Mouse (Mus musculus) adrenal gland, adult 8-10 months (tissue): ENCODE measurements at regions not wholly inside any gene's neighbourhood (a gene's known extent, or its start where the extent isn't known, plus 50 kb on each side); places are given as distances from the start of the nearest gene placed in this dataset.

ENCODE experiments used
- DNase-seq: peaks from one replicate; pipeline ENCODE4 v3.0.0; 2022

DNA sequence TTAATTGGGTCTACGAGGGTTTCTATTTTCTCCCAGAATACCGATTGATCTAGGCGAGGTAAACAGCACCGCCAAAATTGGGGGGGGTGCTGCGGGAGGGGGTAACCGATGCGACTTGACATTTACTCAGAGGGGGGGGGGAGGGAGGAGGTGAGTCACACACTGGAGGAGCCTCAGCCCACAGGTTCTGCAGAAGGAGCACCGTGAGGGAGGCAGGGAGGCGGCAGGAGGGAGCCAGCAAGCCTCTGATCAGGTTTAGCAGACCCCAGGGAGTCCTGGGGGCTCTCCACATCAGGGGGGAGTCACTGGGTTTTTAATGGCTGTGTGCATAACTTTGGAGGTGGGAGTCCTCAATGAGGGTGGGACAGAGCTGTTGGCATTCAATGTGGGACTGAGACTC is 51.3 kb upstream of the Ier5l start:
- no peak for DNase-seq

DNA sequence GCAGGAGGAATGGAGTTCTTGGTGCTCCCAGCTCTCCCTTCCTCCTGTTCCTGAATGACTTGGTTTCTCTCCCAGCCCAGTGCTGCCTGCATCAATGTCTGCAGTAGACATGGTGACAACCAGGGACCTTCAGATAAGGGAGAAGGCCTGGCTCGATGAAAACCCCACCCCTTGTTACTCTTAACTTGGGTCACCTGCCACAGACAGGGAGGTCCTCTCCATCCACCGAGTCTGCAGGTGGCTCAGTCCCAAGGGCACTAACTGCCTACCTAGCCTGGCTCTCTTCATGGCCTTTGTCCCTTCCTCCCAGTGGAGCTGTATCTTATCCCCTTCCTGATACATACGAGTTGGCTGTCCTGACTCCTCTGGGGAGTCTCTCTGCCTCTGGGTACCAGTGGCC is 51.8 kb upstream of the Ier5l start:
- DNase-seq, result no peak

DNA sequence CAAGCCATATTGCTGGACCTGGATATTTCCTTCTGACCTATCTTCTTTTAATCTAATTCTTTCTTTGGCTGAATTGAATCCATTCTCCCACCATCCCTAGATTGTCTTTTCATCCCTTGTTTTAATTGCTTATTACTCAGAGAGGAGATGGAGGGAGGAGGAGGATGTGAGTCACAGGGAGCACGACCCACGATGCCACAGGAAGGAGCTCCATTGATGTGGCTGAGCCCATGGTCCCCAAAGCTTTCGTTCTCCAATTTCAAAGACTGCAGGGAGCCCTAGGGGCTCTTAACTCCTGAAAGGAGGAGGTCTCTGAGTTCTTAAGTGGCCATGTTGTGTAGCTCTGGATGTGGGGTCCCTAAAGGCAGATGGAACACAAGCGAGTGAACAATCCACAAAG is 53.5 kb upstream of the Ier5l start:
- no peak for DNase-seq

DNA sequence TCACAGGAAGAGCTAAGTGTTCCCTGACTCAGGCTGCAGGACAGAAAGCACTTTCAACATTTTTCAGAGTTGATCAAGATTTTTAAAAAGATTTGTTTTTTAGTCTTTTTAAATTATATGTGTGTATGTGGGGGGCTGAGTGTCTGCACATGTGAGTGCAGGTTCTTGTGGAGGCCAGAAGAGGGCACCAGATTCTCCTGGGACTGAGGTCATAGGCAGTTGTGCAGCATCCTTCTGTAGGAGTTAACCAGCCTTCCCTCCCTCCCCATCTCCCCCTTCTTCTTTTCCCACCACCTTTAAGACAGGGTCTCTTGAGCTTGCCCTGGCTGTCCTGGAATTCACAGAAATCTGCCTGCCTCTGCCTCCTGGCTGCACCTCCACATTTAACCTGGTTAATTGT is 58.9 kb upstream of the Ier5l start:
- no peak for DNase-seq

DNA sequence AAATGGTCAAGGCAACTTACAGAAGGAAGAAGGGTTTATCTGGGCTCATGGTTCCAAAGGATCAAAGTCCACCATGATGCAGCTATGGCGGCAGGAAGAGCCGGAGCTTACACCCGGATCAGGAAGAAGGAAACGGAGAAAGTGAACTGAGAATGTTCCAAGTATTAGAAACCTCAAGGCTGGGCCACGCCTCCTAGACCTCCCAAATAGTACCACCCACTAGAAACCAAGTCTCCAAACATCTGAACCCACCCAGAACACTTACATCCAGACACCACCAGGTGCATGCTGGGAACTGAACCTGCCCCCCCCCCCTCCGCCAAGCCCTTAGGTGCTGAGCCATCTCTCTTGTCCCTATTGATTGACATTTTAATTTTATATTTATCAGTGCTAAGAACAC is 59.3 kb upstream of the Ier5l start:
- no peak for DNase-seq

DNA sequence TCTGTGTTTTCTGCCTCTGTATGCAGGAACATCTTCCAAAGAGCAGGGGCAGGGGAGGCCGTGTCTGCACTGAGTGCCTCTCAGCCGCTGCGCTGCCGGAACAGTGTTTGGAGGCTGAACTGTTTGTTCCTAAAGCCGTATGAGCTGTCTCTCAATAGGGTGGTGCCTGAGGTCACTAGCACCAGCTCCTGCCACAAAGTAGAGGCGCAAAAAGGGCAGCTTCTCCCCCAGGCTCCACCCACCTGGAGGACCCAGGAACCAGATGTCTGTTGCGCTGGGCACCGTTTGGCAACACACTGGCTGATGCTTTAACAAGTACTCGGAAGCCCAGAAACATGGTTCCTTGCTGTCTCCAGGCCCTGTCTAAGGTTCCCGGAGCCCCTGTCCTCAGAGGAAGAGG is 60.4 kb upstream of the Cstad start:
- no peak for DNase-seq

DNA sequence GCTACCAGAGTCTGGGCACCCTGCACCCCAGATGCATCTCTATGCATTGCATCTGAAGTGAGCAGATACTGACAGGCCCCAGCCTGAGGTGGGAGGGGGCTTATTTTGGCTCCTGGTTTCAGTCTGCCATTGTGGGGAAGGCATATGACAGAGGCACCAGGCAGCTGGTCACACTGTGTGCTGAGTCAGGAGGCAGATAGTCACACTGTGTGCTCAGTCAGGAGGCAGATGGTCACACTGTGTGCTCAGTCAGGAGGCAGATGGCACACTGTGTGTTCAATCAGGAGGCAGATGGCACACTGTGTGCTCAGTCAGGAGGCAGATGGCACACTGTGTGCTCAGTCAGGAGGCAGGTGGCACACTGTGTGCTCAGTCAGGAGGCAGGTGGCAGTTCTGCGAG is 55.5 kb upstream of the Cstad start:
- no peak for DNase-seq

DNA sequence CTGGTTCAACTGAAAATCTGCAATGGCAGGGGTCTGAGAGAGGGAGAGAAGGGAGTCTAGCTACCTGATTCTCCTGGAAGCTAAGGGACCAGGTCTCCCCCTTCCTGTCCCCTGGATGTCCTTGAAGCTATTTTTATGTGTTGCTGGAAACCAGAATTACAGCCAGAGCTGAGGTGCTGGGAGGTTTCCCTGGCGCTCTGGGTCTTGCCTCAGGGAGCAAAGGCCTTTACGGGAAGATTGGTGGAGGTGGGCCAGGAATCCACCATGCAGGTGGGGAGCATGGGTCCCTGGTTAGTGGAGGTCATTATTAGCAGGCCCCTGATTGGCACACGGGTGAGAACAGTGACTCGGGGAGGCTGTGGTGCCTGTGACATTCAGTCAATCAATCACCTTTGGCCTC is 53.3 kb upstream of the Cstad start:
- DNase-seq, result no peak

DNA sequence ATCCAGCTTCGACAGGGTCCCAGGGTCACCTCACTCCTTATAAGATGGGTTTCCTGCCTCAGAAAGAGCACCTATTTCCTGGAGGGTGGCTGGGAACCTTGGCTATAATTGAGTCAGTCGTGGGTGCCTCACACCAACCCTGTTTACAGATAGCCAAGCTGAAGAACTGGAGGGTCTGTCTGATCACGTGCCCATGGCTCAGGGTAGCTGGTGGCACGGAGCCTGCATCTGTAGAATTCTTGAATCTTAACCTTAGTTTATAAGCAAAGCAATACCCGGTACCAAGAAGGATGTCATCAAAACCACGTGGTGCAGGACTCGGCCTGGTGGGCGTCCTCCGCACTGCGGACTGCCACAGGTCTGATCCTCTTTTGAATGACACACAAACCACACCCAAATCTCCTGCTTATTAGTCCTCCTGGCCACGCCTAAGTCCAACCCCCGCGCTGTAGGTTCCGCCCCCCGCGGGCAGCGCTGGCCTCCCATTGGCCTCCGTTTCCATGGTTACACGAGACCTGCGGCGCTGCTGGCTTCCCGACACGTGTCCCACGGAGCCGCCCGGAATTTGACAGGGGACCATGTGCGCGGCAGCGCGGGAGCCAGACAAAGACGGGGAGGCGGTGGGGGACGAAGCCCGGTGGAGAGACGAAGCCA is 49.9 kb upstream of the Cstad start:
- peak; percentile 94 for DNase-seq
